Mouse (Mus musculus) limb, embryonic 15.5 days (tissue): ENCODE measurements around the gene Pgam2. TPM values are rescaled to one million over a fixed set of nuclear protein-coding genes. Genes with fewer than 3 reads are reported as not detected.
A peak's percentile ranks its signal among the peaks of the same experiment; 100 is the strongest.

Source experiments
- ATAC-seq: fragments of 200-750 bp; cut with Nextera tagmentation; 2 replicates; pipeline ENCODE4 v1.8.0; 2017; ENCODE audit warnings: low read depth, moderate TSS enrichment; ENCODE audit not compliant: insufficient number of reproducible peaks, low FRiP score, low TSS enrichment
- H3K27ac ChIP-seq: fragments of 300-500 bp; sonication (generic); 2 replicates; pipeline ENCODE4 v1.5.1; 2015; ENCODE audit warnings: moderate library complexity, mild to moderate bottlenecking, inconsistent platforms
- H3K27me3 ChIP-seq: fragments of 300-500 bp; sonication (generic); 2 replicates; pipeline ENCODE4 v1.6.1; 2015; ENCODE audit warnings: inconsistent platforms
- H3K36me3 ChIP-seq: fragments of 300-500 bp; sonication (generic); 2 replicates; pipeline ENCODE4 v1.6.1; 2015; ENCODE audit warnings: inconsistent platforms
- H3K4me1 ChIP-seq: fragments of 300-500 bp; sonication (generic); 2 replicates; pipeline ENCODE4 v1.6.1; 2015; ENCODE audit warnings: inconsistent platforms
- H3K4me2 ChIP-seq: fragments of 300-500 bp; sonication (generic); 2 replicates; pipeline ENCODE4 v1.6.1; 2015; ENCODE audit warnings: mild to moderate bottlenecking, inconsistent platforms
- H3K4me3 ChIP-seq: fragments of 300-500 bp; sonication (generic); 2 replicates; pipeline ENCODE4 v1.5.1; 2015; ENCODE audit warnings: mild to moderate bottlenecking, inconsistent platforms
- H3K9ac ChIP-seq: fragments of 300-500 bp; sonication (generic); 2 replicates; pipeline ENCODE4 v1.6.1; 2015; ENCODE audit warnings: inconsistent platforms
- H3K9me3 ChIP-seq: fragments of 300-500 bp; sonication (generic); 2 replicates; pipeline ENCODE4 v1.6.1; 2016; ENCODE audit warnings: inconsistent platforms
- WGBS: fragments of 180-500 bp; shearing (Covaris S2); methylation state at CpG from one replicate; pipeline ENCODE4 v1.1.7; 2015; 5-methylcytosine and 5-hydroxymethylcytosine counted together
- polyA plus RNA-seq: library from polyadenylated mRNA; unstranded; fragments of >200 nt; fragmentation: Nextera tagmentation; extraction: Ambion mirVana; gene quantifications from 2 replicates; pipeline ENCODE4 v1.2.1, GENCODE M21; 2015

The Pgam2 gene
- polyA plus RNA-seq, 1 experiment from 2014 or later = 68.7 TPM

DNA sequence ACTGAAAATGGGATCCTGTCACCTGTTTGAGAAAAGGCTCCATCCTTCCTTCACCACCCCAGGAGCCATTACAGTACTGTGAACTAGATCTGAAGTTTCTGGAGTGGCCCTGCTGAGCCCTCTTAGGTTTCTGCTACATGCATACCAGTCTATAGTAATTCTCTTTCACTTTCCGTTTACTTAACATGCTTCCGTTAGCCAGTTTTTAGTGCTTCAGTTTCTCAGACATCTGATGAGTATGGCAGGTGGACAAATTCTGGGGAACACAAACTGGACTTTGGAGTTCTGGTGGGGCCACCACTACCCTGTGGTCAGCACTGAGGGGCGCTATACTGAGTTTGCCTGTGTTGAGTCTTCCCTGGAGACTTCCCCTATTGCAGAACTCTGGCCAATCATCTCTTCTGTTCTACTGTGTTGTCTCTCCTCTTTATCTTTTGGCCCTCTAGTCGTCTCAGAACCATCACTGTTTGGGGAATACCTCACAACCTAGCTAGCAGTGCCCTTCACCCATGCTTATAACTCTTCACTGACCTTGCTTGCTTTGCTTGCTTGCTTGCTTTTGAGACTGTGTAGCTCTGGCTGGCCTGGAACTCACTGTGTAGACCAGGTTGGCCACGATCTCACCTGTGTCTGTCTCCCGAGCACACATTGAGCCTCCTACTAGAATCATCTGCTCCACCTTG, 14.3 kb downstream of the Pgam2 start:
- peak overlapping the region; percentile 86 for H3K4me3 ChIP-seq
- H3K9me3 ChIP-seq = no peaks in the 10 kb centered on the region
- H3K27me3 ChIP-seq = no peaks in the 10 kb centered on the region
- no peak for ATAC-seq
- H3K36me3 ChIP-seq = peaks cover 31% of the 10 kb centered on the region
- peak overlapping the region; percentile 75 for H3K9ac ChIP-seq
- H3K4me1 ChIP-seq = peaks cover 26% of the 10 kb centered on the region
- H3K4me2 ChIP-seq = peak overlapping the region; percentile 76
- WGBS = 70% methylated on average over 6 of the region's 6 CpGs
- H3K27ac ChIP-seq = peak overlapping the region; percentile 93

DNA sequence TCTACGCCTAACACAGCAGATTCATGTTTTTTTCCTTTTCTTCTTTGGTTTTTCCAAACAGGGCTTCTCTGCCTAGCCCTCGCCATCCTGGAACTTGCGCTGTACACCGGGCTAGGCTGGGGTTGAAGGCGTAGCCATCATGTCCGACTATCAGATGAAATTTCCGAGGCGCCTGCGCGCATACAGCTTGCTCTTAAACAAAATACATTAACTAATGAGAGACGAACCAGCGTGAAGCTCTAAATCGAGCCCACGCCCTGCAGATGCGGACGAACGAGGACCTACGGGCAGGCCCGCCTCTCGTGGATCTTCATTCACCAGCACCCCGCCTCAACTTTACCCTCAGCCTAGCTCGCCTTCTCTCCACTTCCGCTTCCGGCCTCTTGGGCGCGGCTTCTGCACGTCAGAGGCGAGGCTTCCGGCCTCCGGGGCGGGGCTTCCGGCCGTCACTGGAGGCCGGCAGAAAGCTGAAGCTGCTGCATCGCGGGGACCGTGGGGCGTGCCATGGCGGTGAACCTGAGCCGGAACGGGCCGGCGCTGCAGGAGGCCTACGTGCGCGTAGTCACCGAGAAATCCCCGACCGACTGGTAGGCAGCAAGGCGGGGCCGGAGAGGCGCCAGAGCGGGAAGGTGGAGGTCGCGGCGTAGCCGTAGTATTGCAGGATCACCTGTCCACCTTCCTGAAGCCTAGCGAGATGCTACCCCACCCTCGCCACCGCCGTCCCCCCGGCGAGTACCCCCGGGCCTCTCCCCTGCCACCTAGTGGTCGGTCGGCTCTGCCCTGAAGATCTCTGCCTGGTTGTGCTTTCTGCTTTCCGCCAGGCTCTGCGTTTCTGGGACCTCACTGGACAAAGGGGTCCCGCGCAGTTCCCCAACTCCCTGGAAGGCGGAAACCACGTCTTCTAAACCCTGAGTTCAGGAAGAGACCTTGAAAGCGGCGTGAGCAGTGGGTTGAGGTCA, 15.2 kb downstream of the Pgam2 start, which contains the start of gene Dbnl:
Gene Dbnl (plus strand): TSS at position 433 of the 959 bp plus-strand sequence.
- Histone ChIP-seq H3K27ac (peak within 1 kb of the TSS; percentile 93), H3K4me1 (peaks cover 26% of the 10 kb centered on the region), H3K9me3 (no peaks in the 10 kb centered on the region), H3K4me2 (peak within 1 kb of the TSS; percentile 76), H3K36me3 (peaks cover 23% of the 10 kb centered on the region), H3K4me3 (peak within 1 kb of the TSS; percentile 86), H3K9ac (peak within 1 kb of the TSS; percentile 75), H3K27me3 (no peaks in the 10 kb centered on the region)
- peak; percentile 93 for ATAC-seq
- WGBS = under 1% methylated on average over 74 of the region's 74 CpGs

DNA sequence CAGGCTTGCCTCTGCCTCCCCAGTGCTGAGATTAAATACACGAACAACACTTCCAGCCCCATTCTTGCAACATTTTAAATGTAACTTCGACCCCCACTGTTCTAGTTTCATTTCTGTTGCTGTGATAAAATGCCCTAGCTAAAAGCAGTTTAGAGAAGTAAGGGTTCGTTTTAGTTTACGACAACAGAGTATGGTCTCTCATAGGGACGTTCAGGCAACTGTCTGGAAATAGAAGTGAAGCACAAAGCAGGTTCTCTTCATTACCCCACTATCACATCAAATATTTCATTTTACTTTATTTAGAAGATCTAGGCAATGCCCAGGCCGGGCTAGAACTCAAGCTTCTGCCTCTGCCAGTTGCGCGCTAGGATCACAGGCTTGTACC, 15.9 kb downstream of the Pgam2 start:
- Histone ChIP-seq H3K4me2 (peak overlapping the region; percentile 76), H3K27ac (peak overlapping the region; percentile 93), H3K36me3 (peaks cover 18% of the 10 kb centered on the region), H3K9me3 (no peaks in the 10 kb centered on the region), H3K27me3 (no peaks in the 10 kb centered on the region), H3K9ac (peak overlapping the region; percentile 75), H3K4me3 (peak overlapping the region; percentile 86), H3K4me1 (peaks cover 26% of the 10 kb centered on the region)
- WGBS = 38% methylated on average over 8 of the region's 8 CpGs
- no peak for ATAC-seq

DNA sequence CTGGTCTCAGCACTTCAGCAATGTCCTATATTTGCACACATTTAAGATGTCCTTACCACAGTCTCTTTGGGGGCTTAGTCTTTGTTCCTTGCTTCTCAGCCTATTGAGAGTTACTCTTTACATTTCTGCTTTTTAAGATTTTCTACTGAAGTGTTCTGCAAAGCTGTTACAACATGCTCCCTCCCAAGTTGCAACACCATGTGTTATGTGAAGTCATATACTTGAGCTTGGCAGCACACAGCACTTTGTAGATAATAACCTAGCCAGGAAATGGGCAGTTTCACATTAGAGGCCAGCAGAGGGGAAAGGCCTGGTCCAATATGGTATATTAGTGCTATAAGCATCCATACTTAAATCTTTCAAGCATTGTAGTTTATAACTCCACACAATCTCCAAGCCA, 17.8 kb downstream of the Pgam2 start:
- H3K4me3 ChIP-seq = no peak overlapping the region
- H3K9ac ChIP-seq = no peak overlapping the region
- H3K36me3 ChIP-seq = peaks cover 9% of the 10 kb centered on the region; the same call in 1 of the 2 replicates
- H3K4me1 ChIP-seq = peaks cover 26% of the 10 kb centered on the region
- H3K4me2 ChIP-seq = no peak overlapping the region
- H3K27me3 ChIP-seq = no peaks in the 10 kb centered on the region
- no peak for ATAC-seq
- no peaks in the 10 kb centered on the region for H3K9me3 ChIP-seq
- H3K27ac ChIP-seq = no peak overlapping the region

DNA sequence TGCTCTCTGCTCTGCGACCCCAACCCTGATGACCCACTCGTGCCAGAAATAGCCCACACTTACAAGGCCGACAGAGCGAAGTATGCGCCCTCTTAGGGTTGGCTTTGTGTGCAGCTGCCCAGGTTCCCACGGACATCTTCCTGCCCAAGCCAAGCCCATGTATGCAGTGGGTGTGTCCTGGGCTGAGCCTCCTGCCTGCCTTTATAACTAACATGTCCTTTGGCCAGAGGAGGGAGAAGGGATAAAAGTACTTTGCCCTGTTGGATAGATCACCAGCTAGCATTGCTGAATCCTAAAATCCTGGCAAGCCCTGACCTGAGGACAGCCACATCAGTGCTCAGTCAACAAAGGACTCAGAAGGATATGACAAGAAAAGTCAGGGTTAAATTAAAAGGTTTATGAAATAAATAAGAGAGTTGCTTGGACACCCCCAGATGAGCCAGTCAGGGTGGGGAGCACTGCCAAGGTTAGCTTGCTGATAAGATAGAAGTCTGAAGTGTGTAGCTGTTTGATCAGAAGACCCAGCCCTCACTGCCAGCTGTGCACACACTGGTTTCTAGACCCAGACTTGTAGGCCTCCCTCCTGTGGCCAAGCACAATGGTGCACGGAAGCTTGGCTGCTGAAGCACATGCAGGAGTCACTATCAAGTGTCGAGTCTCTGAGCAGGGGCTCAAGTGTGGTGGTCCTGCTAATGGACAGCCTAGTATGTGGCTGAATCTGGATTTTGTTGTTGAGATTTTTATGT, 21.2 kb downstream of the Pgam2 start:
- Histone ChIP-seq H3K9me3 (no peaks in the 10 kb centered on the region), H3K4me3 (no peak overlapping the region), H3K27ac (no peak overlapping the region), H3K9ac (no peak overlapping the region), H3K4me2 (no peak overlapping the region), H3K27me3 (no peaks in the 10 kb centered on the region), H3K36me3 (peaks cover 9% of the 10 kb centered on the region; the same call in 1 of the 2 replicates), H3K4me1 (peaks cover 6% of the 10 kb centered on the region)
- 73% methylated on average over 8 of the region's 8 CpGs for WGBS
- ATAC-seq = no peak

DNA sequence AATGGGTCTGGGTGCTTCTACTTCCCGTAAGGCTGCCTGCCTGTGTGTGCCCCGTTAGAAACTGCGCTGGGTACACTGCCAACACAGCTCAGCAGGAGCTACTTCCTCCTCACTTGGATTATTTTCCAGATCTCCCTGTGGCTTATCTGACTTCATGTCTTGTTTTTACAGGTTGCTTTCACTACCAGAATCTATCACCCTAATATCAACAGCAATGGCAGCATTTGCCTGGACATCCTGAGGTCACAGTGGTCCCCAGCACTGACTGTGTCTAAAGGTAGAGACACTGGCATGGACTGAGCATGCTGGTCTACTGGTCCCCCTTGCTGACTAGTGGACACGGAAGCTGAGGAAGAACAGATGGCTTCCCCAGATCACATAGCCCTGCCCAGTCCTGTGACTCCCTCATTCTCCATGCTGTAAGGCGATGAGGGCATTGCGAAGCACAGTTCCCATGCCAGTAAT, 23.5 kb downstream of the Pgam2 start:
- H3K27me3 ChIP-seq = no peaks in the 10 kb centered on the region
- WGBS = 92% methylated on average over 6 of the region's 6 CpGs
- no peaks in the 10 kb centered on the region for H3K4me1 ChIP-seq
- no peak for ATAC-seq
- no peak overlapping the region for H3K27ac ChIP-seq
- peaks cover 9% of the 10 kb centered on the region; the same call in 1 of the 2 replicates for H3K36me3 ChIP-seq
- no peak overlapping the region for H3K4me2 ChIP-seq
- H3K9me3 ChIP-seq = no peaks in the 10 kb centered on the region
- no peak overlapping the region for H3K9ac ChIP-seq
- no peak overlapping the region for H3K4me3 ChIP-seq

DNA sequence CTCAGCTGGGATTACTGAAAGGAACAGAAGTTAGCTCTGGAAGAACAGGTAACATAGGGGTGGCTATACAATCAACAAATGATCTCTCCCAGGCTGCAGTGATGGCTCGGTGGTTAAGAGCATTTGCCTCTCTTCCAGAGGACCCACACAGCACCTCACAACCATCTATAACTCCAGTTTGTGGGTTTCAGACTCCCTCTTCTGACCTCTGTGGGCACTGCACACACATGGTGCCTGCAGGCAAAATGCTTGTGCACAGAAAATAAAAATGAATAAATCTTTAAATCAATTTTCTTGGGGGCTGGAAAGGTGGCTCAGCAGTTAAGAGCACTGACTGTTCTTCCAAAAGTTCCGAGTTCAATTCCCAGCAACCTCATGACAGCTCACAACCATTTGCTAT, 25.1 kb downstream of the Pgam2 start:
- no peak for ATAC-seq
- Histone ChIP-seq H3K27me3 (no peaks in the 10 kb centered on the region), H3K36me3 (peaks cover 9% of the 10 kb centered on the region; the same call in 1 of the 2 replicates), H3K9ac (no peak overlapping the region), H3K27ac (no peak overlapping the region), H3K4me3 (no peak overlapping the region), H3K9me3 (no peaks in the 10 kb centered on the region), H3K4me2 (no peak overlapping the region), H3K4me1 (no peaks in the 10 kb centered on the region)
- 69% methylated on average over 2 of the region's 2 CpGs for WGBS

DNA sequence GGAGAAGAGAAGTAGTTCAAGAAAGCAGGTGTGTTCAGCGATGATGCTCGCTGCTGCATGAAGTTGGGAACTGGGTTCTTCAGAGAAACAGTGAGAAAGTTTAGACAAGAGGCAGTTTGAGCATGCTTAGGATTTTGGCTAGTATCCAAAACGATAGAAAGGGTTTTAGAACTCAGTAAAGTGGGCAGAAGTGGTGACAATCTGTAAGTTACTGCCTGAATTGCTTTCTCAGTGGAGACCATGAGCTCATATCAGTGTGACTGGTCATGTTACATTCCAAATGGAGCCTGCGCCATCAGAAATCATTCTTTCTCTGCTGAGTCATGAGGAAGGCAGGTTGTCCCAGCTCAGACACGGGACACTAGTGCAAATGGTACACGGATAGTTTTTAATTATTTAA, 37.5 kb downstream of the Pgam2 start:
- Histone ChIP-seq H3K4me1 (0 out of 2 replicates have a peak, but pooled peaks cover 2% of the 10 kb centered on the region), H3K4me3 (no peak overlapping the region), H3K36me3 (peaks cover 25% of the 10 kb centered on the region), H3K4me2 (no peak overlapping the region), H3K27ac (no peak overlapping the region), H3K9me3 (no peaks in the 10 kb centered on the region), H3K9ac (no peak overlapping the region), H3K27me3 (no peaks in the 10 kb centered on the region)
- 82% methylated on average over 6 of the region's 6 CpGs for WGBS
- ATAC-seq = no peak

DNA sequence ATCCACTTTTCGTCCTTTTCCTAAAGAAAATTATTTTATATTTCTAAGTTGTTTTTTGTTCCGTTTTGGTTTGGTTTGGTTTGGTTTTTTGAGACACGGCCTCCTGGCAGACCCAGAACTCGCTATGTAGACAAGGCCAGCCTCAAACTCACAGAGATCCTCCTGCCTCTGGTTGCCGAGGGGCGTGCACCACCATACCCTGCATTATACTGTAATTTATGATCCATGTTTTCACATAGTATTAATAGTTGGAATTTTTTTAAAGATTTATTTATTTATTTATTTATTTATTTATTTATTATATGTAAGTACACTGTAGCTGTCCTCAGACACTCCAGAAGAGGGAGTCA, 40.9 kb downstream of the Pgam2 start:
- ATAC-seq = no peak
- H3K4me2 ChIP-seq = peak overlapping the region; percentile 59
- peak overlapping the region; percentile 98 for H3K27ac ChIP-seq
- 13% methylated on average over 6 of the region's 6 CpGs for WGBS
- peaks cover 6% of the 10 kb centered on the region; the same call in 1 of the 2 replicates for H3K4me1 ChIP-seq
- H3K9ac ChIP-seq = no peak overlapping the region
- H3K27me3 ChIP-seq = no peaks in the 10 kb centered on the region
- H3K36me3 ChIP-seq = peaks cover 7% of the 10 kb centered on the region; the same call in 1 of the 2 replicates
- H3K9me3 ChIP-seq = no peaks in the 10 kb centered on the region
- peak overlapping the region; percentile 77 for H3K4me3 ChIP-seq

DNA sequence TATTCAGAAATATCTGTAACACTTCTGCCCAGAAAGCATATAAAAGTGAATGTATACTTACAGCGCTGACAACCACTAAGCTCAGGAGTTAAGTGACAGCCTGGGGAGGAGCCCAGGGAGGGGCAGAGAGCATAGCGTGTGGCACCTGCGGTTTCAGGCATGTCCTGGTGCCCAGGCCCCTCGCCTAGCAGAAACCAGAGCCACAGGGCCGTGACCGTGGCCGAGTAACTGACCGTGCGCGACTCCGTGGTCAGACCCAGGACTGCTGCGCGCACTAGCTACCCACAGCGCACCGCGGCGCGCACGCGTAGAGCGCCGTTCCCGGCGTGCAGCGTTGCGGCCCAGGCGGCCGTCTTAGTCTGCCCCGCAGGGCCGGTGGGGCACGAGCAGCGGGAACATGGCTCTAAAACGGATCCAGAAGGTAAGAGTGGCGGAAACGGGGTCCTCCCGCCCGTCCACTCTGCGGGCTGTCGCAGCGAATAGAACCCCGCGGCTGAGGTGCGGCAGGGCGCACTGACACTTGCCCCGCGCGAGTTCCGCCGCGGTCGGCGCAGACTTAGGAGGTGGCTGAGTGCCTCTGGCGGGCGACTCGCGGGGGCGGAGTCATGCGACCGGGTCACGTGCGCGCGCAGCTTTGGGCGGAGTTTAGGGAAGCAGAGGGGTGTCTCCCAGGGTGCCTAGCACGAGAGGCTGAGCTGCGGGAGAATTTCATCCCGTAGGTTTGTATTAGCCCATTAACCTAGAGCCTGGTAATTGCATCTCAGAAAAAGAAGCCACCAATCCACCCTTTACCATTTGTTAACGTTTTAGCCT, 41.5 kb downstream of the Pgam2 start, which contains the start of gene Urgcp:
Gene Urgcp (minus strand): TSS at position 557 of the 813 bp plus-strand sequence.
- peaks cover 6% of the 10 kb centered on the region; the same call in 1 of the 2 replicates for H3K4me1 ChIP-seq
- WGBS = under 1% methylated on average over 68 of the region's 68 CpGs
- H3K27me3 ChIP-seq = no peaks in the 10 kb centered on the region
- peak within 1 kb of the TSS; percentile 59 for H3K4me2 ChIP-seq
- H3K9me3 ChIP-seq = no peaks in the 10 kb centered on the region
- H3K4me3 ChIP-seq = peak within 1 kb of the TSS; percentile 77
- peak within 1 kb of the TSS; percentile 98 for H3K27ac ChIP-seq
- ATAC-seq = peak; percentile 98
- peak within 1 kb of the TSS; percentile 78 for H3K9ac ChIP-seq
- peaks cover 12% of the 10 kb centered on the region; the same call in 1 of the 2 replicates for H3K36me3 ChIP-seq

DNA sequence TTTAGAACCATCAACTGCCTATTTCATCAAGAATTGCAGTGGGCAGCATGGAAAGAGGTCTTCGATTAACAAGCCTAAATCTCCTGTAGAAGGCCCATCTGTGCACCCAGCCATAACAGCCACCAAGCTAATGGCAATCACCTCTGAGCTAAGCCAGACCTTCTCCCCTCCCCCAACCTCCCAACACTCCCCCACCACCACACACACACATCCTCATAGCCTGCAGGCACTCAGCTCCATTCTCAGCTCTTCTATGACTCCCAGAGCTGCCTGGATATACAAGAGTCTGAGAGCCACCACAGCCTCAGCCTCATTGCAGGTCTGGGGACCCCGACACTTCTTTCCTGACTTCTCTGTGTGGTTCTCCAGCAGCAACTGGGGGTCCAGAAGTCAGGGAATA, 49.8 kb downstream of the Pgam2 start:
- no peaks in the 10 kb centered on the region for H3K27me3 ChIP-seq
- H3K4me3 ChIP-seq = no peak overlapping the region
- H3K27ac ChIP-seq = no peak overlapping the region
- H3K4me1 ChIP-seq = no peaks in the 10 kb centered on the region
- H3K36me3 ChIP-seq = peaks cover 19% of the 10 kb centered on the region
- ATAC-seq = no peak
- H3K4me2 ChIP-seq = no peak overlapping the region
- no peaks in the 10 kb centered on the region for H3K9me3 ChIP-seq
- WGBS = 77% methylated on average over 2 of the region's 2 CpGs
- H3K9ac ChIP-seq = no peak overlapping the region
